Mouse (Mus musculus) bone marrow, adult 2 months (tissue): ENCODE results near the gene Gak. TPM values are rescaled to one million over a fixed set of nuclear protein-coding genes. Genes with fewer than 3 reads are reported as not detected.

Experiments
- H3K27ac ChIP-seq: fragments of 200-500 bp; 2 replicates; pipeline ENCODE4 v1.5.1; 2012; ENCODE audit warnings: low read depth, mild to moderate bottlenecking, control low read depth, inconsistent platforms, low read length; ENCODE audit not compliant: control insufficient read depth, poor library complexity, insufficient read depth
- H3K4me1 ChIP-seq: fragments of 200-500 bp; 2 replicates; pipeline ENCODE4 v1.6.1; 2011; ENCODE audit warnings: low read length; ENCODE audit not compliant: control insufficient read depth, insufficient read depth
- H3K4me3 ChIP-seq: fragments of 200-500 bp; replicated peaks from 2 replicates; pipeline ENCODE3; 2011; ENCODE audit warnings: mild to moderate bottlenecking, low read depth, low read length, control low read depth; ENCODE audit not compliant: control insufficient read depth
- CTCF ChIP-seq: fragments of 200-500 bp; IDR thresholded peaks from 2 replicates; pipeline ENCODE4 v1.5.1; 2011; ENCODE audit warnings: low read length, control low read depth; ENCODE audit not compliant: control insufficient read depth, insufficient read depth
- POLR2A ChIP-seq: fragments of 200-500 bp; IDR thresholded peaks from 2 replicates; pipeline ENCODE4 v1.6.1; 2011; ENCODE audit warnings: low read depth, mild to moderate bottlenecking, control low read depth, low read length, borderline replicate concordance; ENCODE audit not compliant: control insufficient read depth
- WGBS: fragments of 180-500 bp; shearing (Covaris S2); methylation state at CpG from one replicate; pipeline ENCODE4 v1.1.7; 2018; 5-methylcytosine and 5-hydroxymethylcytosine counted together
- polyA plus RNA-seq: library from polyadenylated mRNA; stranded (reverse); fragments of >200 nt; gene quantifications from 2 replicates; pipeline ENCODE4 v1.2.4, GENCODE M21; 2011; ENCODE audit warnings: low replicate concordance; ENCODE audit not compliant: missing spikeins, insufficient read depth, insufficient read length

Gak gene
- 36.4 and 52.3 TPM in 2 replicates for polyA plus RNA-seq

GRCm38 (mm10) chr5:108629634-108630483, at the start of gene Gak, which contains the start of gene Tmem175:
Gene Gak (minus strand): TSS chr5:108629755.
Gene Tmem175 (plus strand): TSS chr5:108629770.
- TF ChIP-seq POLR2A (peak; percentile 97), CTCF (no peak)
- H3K27ac ChIP-seq, result peak within 1 kb of the TSS; percentile 93
- WGBS, result under 1% methylated on average over 58 of the region's 58 CpGs
- peaks cover 2% of the 10 kb centered on the region for H3K4me1 ChIP-seq
- peak within 1 kb of the TSS; percentile 93 for H3K4me3 ChIP-seq

- 85% methylated on average over 6 of the region's 6 CpGs for WGBS
- H3K4me1 ChIP-seq, result peaks cover 1% of the 10 kb centered on the region
- H3K4me3 ChIP-seq, result no peak overlapping the region
- H3K27ac ChIP-seq, result no peak overlapping the region
- TF ChIP-seq CTCF, result no peak
- no peak for TF ChIP-seq POLR2A
These were observed 48.8 kb upstream of the Gak start for GRCm38 (mm10) chr5:108678296-108678854.

GRCm38 (mm10) chr5:108677605-108678295, 48.2 kb upstream of the Gak start:
- Histone ChIP-seq H3K4me3 (no peak overlapping the region), H3K27ac (peak overlapping the region; percentile 37; the same call in 1 of the 2 replicates), H3K4me1 (peaks cover 1% of the 10 kb centered on the region)
- 59% methylated on average over 25 of the region's 25 CpGs for WGBS
- TF ChIP-seq POLR2A (no peak), CTCF (no peak)

GRCm38 (mm10) chr5:108676772-108677498, 47.4 kb upstream of the Gak start:
- 50% methylated on average over 5 of the region's 5 CpGs for WGBS
- Histone ChIP-seq H3K4me3 (no peak overlapping the region), H3K4me1 (peaks cover 1% of the 10 kb centered on the region), H3K27ac (peak overlapping the region; percentile 49)
- TF ChIP-seq CTCF, result no peak
- TF ChIP-seq POLR2A, result no peak; the same call in 1 of the 2 replicates

- WGBS, result 68% methylated on average over 9 of the region's 9 CpGs
- Histone ChIP-seq H3K4me1 (peaks cover 1% of the 10 kb centered on the region), H3K27ac (peak within 1 kb of the TSS; percentile 49)
These were observed 45.8 kb upstream of the Gak start, which contains the start of gene Slc26a1 for GRCm38 (mm10) chr5:108675251-108675816. Gene Slc26a1 (minus strand): TSS chr5:108675569.

GRCm38 (mm10) chr5:108674624-108675023, 45.1 kb upstream of the Gak start:
- Histone ChIP-seq H3K4me3 (no peak overlapping the region), H3K4me1 (peaks cover 3% of the 10 kb centered on the region)

More at GRCm38 (mm10) chr5:108675251-108675816, 45.8 kb upstream of the Gak start, which contains the start of gene Slc26a1:
- no peak for TF ChIP-seq POLR2A
- no peak for TF ChIP-seq CTCF
- no peak within 1 kb of the TSS for H3K4me3 ChIP-seq

GRCm38 (mm10) chr5:108671757-108672156, 42.2 kb upstream of the Gak start:
- Histone ChIP-seq H3K4me1 (peaks cover 3% of the 10 kb centered on the region), H3K4me3 (no peak overlapping the region), H3K27ac (no peak overlapping the region; the same call in 1 of the 2 replicates)
- WGBS, result 92% methylated on average over 12 of the region's 12 CpGs
- TF ChIP-seq POLR2A, result no peak
- no peak for TF ChIP-seq CTCF

More at GRCm38 (mm10) chr5:108674624-108675023, 45.1 kb upstream of the Gak start:
- no peak overlapping the region; the same call in 1 of the 2 replicates for H3K27ac ChIP-seq
- 75% methylated on average over 2 of the region's 2 CpGs for WGBS
- no peak for TF ChIP-seq POLR2A
- no peak for TF ChIP-seq CTCF
